Mouse (Mus musculus) MEL (cell line): ENCODE results near the gene Epha2. TPM values are rescaled to one million over a fixed set of nuclear protein-coding genes. Genes with fewer than 3 reads are reported as not detected.
A peak's percentile ranks its signal among the peaks of the same experiment; 100 is the strongest.

Experiments used
- DNase-seq: peaks from one replicate; pipeline ENCODE4 v3.0.0; 2011; ENCODE audit warnings: low read depth, low spot score
- H3K27ac ChIP-seq: 2 replicates; pipeline ENCODE4 v1.5.1; 2012; ENCODE audit warnings: low read depth, mild to moderate bottlenecking, control low read depth, low read length, moderate library complexity; ENCODE audit not compliant: control insufficient read depth
- H3K27me3 ChIP-seq, 2 experiments: fragments of 150-350 bp in 1 of 2; sonication (generic) in 1 of 2; 2 replicates each; pipeline ENCODE4 v1.6.1; 2012; ENCODE audit warnings: low read length in 2 of 2, mild to moderate bottlenecking in 2 of 2, improper control_type of control experiment in 1 of 2, moderate library complexity in 1 of 2; ENCODE audit not compliant: insufficient read depth in 2 of 2, control insufficient read depth in 1 of 2
- H3K36me3 ChIP-seq, 2 experiments: 2 replicates each; pipeline ENCODE4 v1.6.1; 2012 to 2014; ENCODE audit warnings: low read length in 2 of 2, improper control_type of control experiment in 1 of 2, inconsistent platforms in 1 of 2, mild to moderate bottlenecking in 1 of 2; ENCODE audit not compliant: insufficient read depth in 2 of 2, control insufficient read depth in 1 of 2
- H3K4me1 ChIP-seq, 2 experiments: fragments of 150-350 bp in 1 of 2; sonication (generic) in 1 of 2; 2 replicates each; pipeline ENCODE4 v1.6.1; 2012; ENCODE audit warnings: low read length in 2 of 2, improper control_type of control experiment in 1 of 2, mild to moderate bottlenecking in 1 of 2; ENCODE audit not compliant: insufficient read depth in 2 of 2, control insufficient read depth in 1 of 2
- H3K4me3 ChIP-seq, 2 experiments: fragments of 150-350 bp in 1 of 2; sonication (generic) in 1 of 2; 2 replicates each; pipeline ENCODE4 v1.5.1; 2012; ENCODE audit warnings: low read depth in 2 of 2, low read length in 2 of 2, mild to moderate bottlenecking in 2 of 2, moderate library complexity in 2 of 2, control low read depth in 1 of 2, improper control_type of control experiment in 1 of 2; ENCODE audit not compliant: control insufficient read depth in 1 of 2, insufficient read depth in 1 of 2
- H3K79me2 ChIP-seq: 2 replicates; pipeline ENCODE4 v1.6.1; 2012; ENCODE audit warnings: mild to moderate bottlenecking, low read length, moderate library complexity; ENCODE audit not compliant: control insufficient read depth, poor library complexity, insufficient read depth
- H3K9ac ChIP-seq: 2 replicates; pipeline ENCODE4 v1.6.1; 2012; ENCODE audit warnings: low read depth, mild to moderate bottlenecking, control low read depth, low read length, moderate library complexity; ENCODE audit not compliant: control insufficient read depth, poor library complexity, severe bottlenecking
- H3K9me3 ChIP-seq: fragments of 150-350 bp; sonication (generic); replicated peaks from 2 replicates; pipeline ENCODE4 v1.6.1; 2012; ENCODE audit warnings: mild to moderate bottlenecking, low read length, improper control_type of control experiment, moderate library complexity; ENCODE audit not compliant: insufficient read depth
- CHD1 ChIP-seq: IDR thresholded peaks from 2 replicates; pipeline ENCODE4 v1.6.1; 2012; ENCODE audit warnings: low read depth, mild to moderate bottlenecking, inconsistent platforms, low read length, improper control_type of control experiment
- CHD2 ChIP-seq: IDR thresholded peaks from 2 replicates; pipeline ENCODE4 v1.6.1; 2011; ENCODE audit warnings: low read length, improper control_type of control experiment
- CTCF ChIP-seq, 3 experiments: IDR thresholded peaks in 2 of 3; conservative IDR thresholded peaks in 1 of 3; 2 replicates each; pipeline ENCODE4 v1.5.1; 2011 to 2012; ENCODE audit warnings: low read length in 3 of 3, low read depth in 2 of 3, mild to moderate bottlenecking in 2 of 3, improper control_type of control experiment in 1 of 3, inconsistent platforms in 1 of 3, mixed read lengths in 1 of 3, moderate library complexity in 1 of 3; ENCODE audit not compliant: control insufficient read depth in 1 of 3, insufficient read depth in 1 of 3, poor library complexity in 1 of 3, severe bottlenecking in 1 of 3
- E2F4 ChIP-seq: IDR thresholded peaks from 2 replicates; pipeline ENCODE4 v1.6.1; 2011; ENCODE audit warnings: low read depth, low read length, improper control_type of control experiment, borderline replicate concordance
- ELF1 ChIP-seq: IDR thresholded peaks from 2 replicates; pipeline ENCODE4 v1.6.1; 2014; ENCODE audit warnings: low read depth, mild to moderate bottlenecking, inconsistent platforms, low read length, improper control_type of control experiment, moderate library complexity
- EP300 ChIP-seq, 2 experiments: IDR thresholded peaks; 2 replicates each; pipeline ENCODE4 v1.6.1; 2011; ENCODE audit warnings: improper control_type of control experiment in 2 of 2, low read length in 2 of 2, low read depth in 1 of 2, mild to moderate bottlenecking in 1 of 2
- ETS1 ChIP-seq: IDR thresholded peaks from 2 replicates; pipeline ENCODE4 v1.6.1; 2012; ENCODE audit warnings: low read depth, mild to moderate bottlenecking, inconsistent platforms, low read length, improper control_type of control experiment, moderate library complexity
- GABPA ChIP-seq: IDR thresholded peaks from 2 replicates; pipeline ENCODE4 v1.6.1; 2012; ENCODE audit warnings: low read depth, mild to moderate bottlenecking, inconsistent platforms, low read length, improper control_type of control experiment, moderate library complexity
- GATA1 ChIP-seq: IDR thresholded peaks from 2 replicates; pipeline ENCODE4 v1.6.1; 2011; ENCODE audit warnings: low read depth, low read length, improper control_type of control experiment
- HCFC1 ChIP-seq: IDR thresholded peaks from 2 replicates; pipeline ENCODE4 v1.6.1; 2012; ENCODE audit warnings: low read depth, mild to moderate bottlenecking, inconsistent platforms, low read length, improper control_type of control experiment, moderate library complexity
- JUND ChIP-seq: IDR thresholded peaks from 2 replicates; pipeline ENCODE4 v1.6.1; 2011; ENCODE audit warnings: low read depth, mild to moderate bottlenecking, improper control_type of control experiment, low read length
- KAT2A ChIP-seq: conservative IDR thresholded peaks from 2 replicates; pipeline ENCODE4 v1.6.1; 2012; ENCODE audit warnings: low read depth, low read length, improper control_type of control experiment, inconsistent platforms
- MAFK ChIP-seq: IDR thresholded peaks from 2 replicates; pipeline ENCODE4 v1.6.1; 2011; ENCODE audit warnings: low read depth, mild to moderate bottlenecking, low read length, improper control_type of control experiment, borderline replicate concordance
- MAX ChIP-seq: IDR thresholded peaks from 2 replicates; pipeline ENCODE4 v1.6.1; 2011; ENCODE audit warnings: low read length, improper control_type of control experiment
- MAZ ChIP-seq: IDR thresholded peaks from 2 replicates; pipeline ENCODE4 v1.6.1; 2012; ENCODE audit warnings: low read depth, mild to moderate bottlenecking, inconsistent platforms, low read length, improper control_type of control experiment
- MEF2A ChIP-seq: IDR thresholded peaks from 2 replicates; pipeline ENCODE4 v1.6.1; 2014; ENCODE audit warnings: low read depth, mild to moderate bottlenecking, inconsistent platforms, low read length, improper control_type of control experiment; ENCODE audit not compliant: poor library complexity, insufficient replicate concordance, severe bottlenecking; ENCODE audit errors: extremely low read depth
- MYB ChIP-seq: IDR thresholded peaks from 2 replicates; pipeline ENCODE4 v1.6.1; 2011; ENCODE audit warnings: mild to moderate bottlenecking, low read depth, low read length, improper control_type of control experiment
- MYC ChIP-seq: IDR thresholded peaks from 2 replicates; pipeline ENCODE4 v1.6.1; 2011; ENCODE audit warnings: low read depth, mild to moderate bottlenecking, low read length, improper control_type of control experiment, moderate library complexity
- NELFE ChIP-seq: IDR thresholded peaks from 2 replicates; pipeline ENCODE4 v1.6.1; 2011; ENCODE audit warnings: low read depth, low read length, improper control_type of control experiment
- POLR2A ChIP-seq, 2 experiments: IDR thresholded peaks; 2 replicates each; pipeline ENCODE4 v1.6.1; 2011 to 2012; ENCODE audit warnings: low read length in 2 of 2, mild to moderate bottlenecking in 2 of 2, control low read depth in 1 of 2, improper control_type of control experiment in 1 of 2, low read depth in 1 of 2, moderate library complexity in 1 of 2; ENCODE audit not compliant: control insufficient read depth in 1 of 2, insufficient read depth in 1 of 2, poor library complexity in 1 of 2
- POLR2AphosphoS2 ChIP-seq: IDR thresholded peaks from 2 replicates; pipeline ENCODE4 v1.6.1; 2011; ENCODE audit warnings: low read length, improper control_type of control experiment
- POLR2AphosphoS5 ChIP-seq: IDR thresholded peaks from 2 replicates; pipeline ENCODE4 v1.6.1; 2012; ENCODE audit warnings: low read depth, borderline replicate concordance, mild to moderate bottlenecking, inconsistent platforms, low read length, moderate library complexity, mixed read lengths
- RAD21 ChIP-seq: IDR thresholded peaks from 2 replicates; pipeline ENCODE4 v1.6.1; 2011; ENCODE audit warnings: mild to moderate bottlenecking, low read depth, low read length, improper control_type of control experiment
- RCOR1 ChIP-seq: IDR thresholded peaks from 2 replicates; pipeline ENCODE4 v1.6.1; 2012; ENCODE audit warnings: low read depth, mild to moderate bottlenecking, inconsistent platforms, low read length, improper control_type of control experiment
- SIN3A ChIP-seq: IDR thresholded peaks from 2 replicates; pipeline ENCODE4 v1.6.1; 2012; ENCODE audit warnings: low read length, improper control_type of control experiment, inconsistent platforms
- SMC3 ChIP-seq: IDR thresholded peaks from 2 replicates; pipeline ENCODE4 v1.6.1; 2011; ENCODE audit warnings: low read depth, low read length, improper control_type of control experiment
- TAL1 ChIP-seq: IDR thresholded peaks from 2 replicates; pipeline ENCODE4 v1.6.1; 2012; ENCODE audit warnings: mild to moderate bottlenecking, inconsistent platforms, low read length, moderate library complexity, mixed read lengths
- TBP ChIP-seq: IDR thresholded peaks from 2 replicates; pipeline ENCODE4 v1.8.0; 2011; ENCODE audit warnings: low read depth, low read length, improper control_type of control experiment
- TCF12 ChIP-seq: IDR thresholded peaks from 2 replicates; pipeline ENCODE4 v1.6.1; 2014; ENCODE audit warnings: low read depth, mild to moderate bottlenecking, inconsistent platforms, low read length, improper control_type of control experiment, moderate library complexity
- UBTF ChIP-seq: IDR thresholded peaks from 2 replicates; pipeline ENCODE4 v1.6.1; 2012; ENCODE audit warnings: low read depth, mild to moderate bottlenecking, inconsistent platforms, low read length, improper control_type of control experiment, moderate library complexity, borderline replicate concordance; ENCODE audit not compliant: insufficient read depth
- USF1 ChIP-seq: IDR thresholded peaks from 2 replicates; pipeline ENCODE4 v1.6.1; 2014; ENCODE audit warnings: low read depth, mild to moderate bottlenecking, inconsistent platforms, low read length, improper control_type of control experiment, moderate library complexity
- USF2 ChIP-seq, 2 experiments: IDR thresholded peaks; 2 replicates each; pipeline ENCODE4 v1.6.1; 2011 to 2012; ENCODE audit warnings: improper control_type of control experiment in 2 of 2, low read length in 2 of 2, borderline replicate concordance in 1 of 2, inconsistent platforms in 1 of 2, low read depth in 1 of 2, mild to moderate bottlenecking in 1 of 2; ENCODE audit not compliant: insufficient read depth in 1 of 2
- ZC3H11A ChIP-seq: IDR thresholded peaks from 2 replicates; pipeline ENCODE4 v1.6.1; 2012; ENCODE audit warnings: low read depth, mild to moderate bottlenecking, inconsistent platforms, low read length, improper control_type of control experiment
- ZKSCAN1 ChIP-seq: IDR thresholded peaks from 2 replicates; pipeline ENCODE4 v1.6.1; 2012; ENCODE audit warnings: low read depth, mild to moderate bottlenecking, inconsistent platforms, low read length, improper control_type of control experiment, moderate library complexity
- ZMIZ1 ChIP-seq: IDR thresholded peaks from 2 replicates; pipeline ENCODE4 v1.6.1; 2012; ENCODE audit warnings: low read depth, mild to moderate bottlenecking, inconsistent platforms, low read length, improper control_type of control experiment, moderate library complexity
- ZNF384 ChIP-seq: IDR thresholded peaks from 2 replicates; pipeline ENCODE4 v1.6.1; 2012; ENCODE audit warnings: low read depth, mild to moderate bottlenecking, inconsistent platforms, low read length, improper control_type of control experiment
- polyA plus RNA-seq, 2 experiments: library from polyadenylated mRNA; stranded (reverse) in 1 of 2; unstranded in 1 of 2; fragments of >175 nt in 1 of 2; fragments of >200 nt in 1 of 2; gene quantifications; 2 replicates each; pipeline versions ENCODE4 v1.2.1 to v1.2.4; 2012; ENCODE audit warnings: low replicate concordance in 2 of 2, low read depth in 1 of 2; ENCODE audit not compliant: insufficient read length in 2 of 2, insufficient read depth in 1 of 2, missing spikeins in 1 of 2
- total RNA-seq: library from RNA; depleted of rRNA; stranded (reverse); fragments of 300-350 nt; gene quantifications from 2 replicates; pipeline ENCODE4 v1.2.3, GENCODE M21; 2012

Epha2 gene
- total and polyA plus RNA-seq, 3 experiments: 2.3 to 5.9 TPM; not detected in 1

- no peaks in the 10 kb centered on the region for H3K79me2 ChIP-seq
- H3K27ac ChIP-seq: peak overlapping the region; percentile 78
- H3K36me3 ChIP-seq: peaks cover 0 to 29% of the 10 kb centered on the region in 2 experiments; a peak in 2 of 4 replicates
- H3K4me3 ChIP-seq: peak overlapping the region; percentile 38 to 42
- H3K9me3 ChIP-seq: no peaks in the 10 kb centered on the region
- peak; percentile 77 for DNase-seq
- H3K9ac ChIP-seq: peak overlapping the region; percentile 62
- no peaks in the 10 kb centered on the region for H3K27me3 ChIP-seq
- peaks cover 13 to 47% of the 10 kb centered on the region in 2 experiments for H3K4me1 ChIP-seq
- TF ChIP-seq HCFC1 (peak; percentile 69), POLR2AphosphoS5 (no peak), NELFE (peak; percentile 52; the same call in 1 of the 2 replicates), MYC (peak; percentile 72), KAT2A (no peak), TCF12 (peak; percentile 87), TBP (0 out of 2 replicates have a peak, but pooled peaks have one; percentile 45), USF2 (IDR thresholded peaks at IDR 0.05; ENCODE audit: borderline replicate concordance in 1 of 2, insufficient read depth in 1 of 2, low read depth in 1 of 2, low read length in 2 of 2) (no peak), CHD2 (peak; percentile 36; the same call in 1 of the 2 replicates), POLR2AphosphoS2 (0 out of 2 replicates have a peak, but pooled peaks have one; percentile 50), MAZ (peak; percentile 95), GABPA (no peak; the same call in 1 of the 2 replicates), JUND (no peak), UBTF (0 out of 2 replicates have a peak, but pooled peaks have one; percentile 54), POLR2A (IDR thresholded peaks at IDR 0.05; ENCODE audit: control insufficient read depth in 1 of 2, insufficient read depth in 1 of 2, low read depth in 1 of 2, low read length in 2 of 2, poor library complexity in 1 of 2) (peak; percentile 35 to 58; a peak in 3 of 4 replicates), SMC3 (no peak; the same call in 1 of the 2 replicates), TAL1 (no peak; the same call in 1 of the 2 replicates), CTCF (IDR thresholded peaks at IDR 0.05 in 2 of 3, conservative IDR thresholded peaks at IDR 0.05 in 1 of 3; ENCODE audit: control insufficient read depth in 1 of 3, insufficient read depth in 1 of 3, low read depth in 2 of 3, low read length in 3 of 3, poor library complexity in 1 of 3, severe bottlenecking in 1 of 3) (0 out of 6 replicates have a peak, but pooled peaks of 1 of the 3 experiments have one; percentile 9), ZKSCAN1 (no peak), USF1 (no peak), ELF1 (peak; percentile 37; the same call in 1 of the 2 replicates), SIN3A (peak; percentile 87), MEF2A (no peak), MYB (0 out of 2 replicates have a peak, but pooled peaks have one; percentile 17), CHD1 (no peak), RAD21 (no peak), GATA1 (peak; percentile 92), MAFK (no peak; the same call in 1 of the 2 replicates), ETS1 (peak; percentile 86), EP300 (IDR thresholded peaks at IDR 0.05; ENCODE audit: low read depth in 1 of 2, low read length in 2 of 2) (peak; percentile 82 to 93), E2F4 (no peak), MAX (peak; percentile 68; the same call in 1 of the 2 replicates), ZC3H11A (no peak), RCOR1 (peak; percentile 77), ZNF384 (no peak), ZMIZ1 (peak; percentile 65; the same call in 1 of the 2 replicates)
Measured at GRCm38 (mm10) chr4:141312513-141313131, 11.6 kb downstream of the Epha2 start.
